Mouse (Mus musculus) effector memory CD4-positive, alpha-beta T cell, adult 7 months (primary cell): Measurements from ENCODE around the gene Gm14435. TPM values are rescaled to one million over a fixed set of nuclear protein-coding genes. Genes with fewer than 3 reads are reported as not detected.

Experiments used
- polyA plus RNA-seq: library from polyadenylated mRNA; unstranded; fragments of 100-300 nt; shearing (Covaris generic); gene quantifications from one replicate; pipeline ENCODE4 v1.2.1, GENCODE M21; 2017

Gene Gm14435
- 7.6 TPM for polyA plus RNA-seq

DNA sequence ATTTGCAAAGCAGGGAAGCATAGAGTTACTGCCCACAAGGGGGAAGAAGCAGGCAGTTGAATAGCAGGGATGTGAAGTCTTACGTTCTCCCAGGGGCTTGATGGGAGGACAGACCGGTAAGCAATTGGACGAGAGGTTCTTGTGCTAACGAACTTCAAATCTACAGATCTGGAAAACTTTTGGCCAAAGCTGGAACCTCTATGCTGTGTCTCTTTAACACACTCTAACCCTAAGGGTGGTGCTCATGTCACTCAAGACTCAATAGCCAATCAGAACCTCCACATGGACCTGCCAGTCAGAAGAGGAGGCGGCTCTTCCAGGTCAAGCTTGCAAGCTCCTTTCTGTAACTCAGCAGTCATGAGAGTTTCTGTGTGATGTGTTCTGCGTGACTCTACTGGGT, at the start of gene Gm14435:
Gene Gm14435 (plus strand): TSS at position 301 of the 400 bp plus-strand sequence.

Other genes starting within 250 kb of the Gm14435 start
- gene 2210418O10Rik, start 197.0 kb upstream of the Gm14435 start, polyA plus RNA-seq = 8.2 TPM
- not detected for gene Gm11009, start 104.1 kb upstream of the Gm14435 start, polyA plus RNA-seq
- gene Gm14434, start 63.2 kb downstream of the Gm14435 start, polyA plus RNA-seq = 3.0 TPM
- not detected for gene Zfp967, start 97.5 kb downstream of the Gm14435 start, polyA plus RNA-seq
- not detected for gene Gm14308, start 212.8 kb downstream of the Gm14435 start, polyA plus RNA-seq
- gene Zfp973, start 246.9 kb downstream of the Gm14435 start, polyA plus RNA-seq = 3.0 TPM